Mouse (Mus musculus) liver, postnatal 0 days (tissue): ENCODE results near the gene Ccdc66.

Experiments
- CTCF ChIP-seq: sonication (generic); IDR thresholded peaks from 2 replicates; pipeline ENCODE4 v1.5.1; 2016; ENCODE audit warnings: antibody characterized with exemption, low read depth
- EP300 ChIP-seq: IDR thresholded peaks from 2 replicates; pipeline ENCODE4 v1.6.1; 2016; ENCODE audit warnings: antibody characterized with exemption, low read depth, mild to moderate bottlenecking

- no peak for TF ChIP-seq CTCF
- TF ChIP-seq EP300, result no peak
Observed at GRCm38 (mm10) chr14:27432064-27432463, 76.2 kb downstream of the Ccdc66 start.
